In genomic region chr6:102833151-102833550, GRCm38 (mm10) we compare ENCODE assay signal across 15 mouse cellular contexts.
DNase-seq lines count a peak whose midpoint lies in the region; ATAC-seq and TF ChIP-seq lines count a peak whose summit lies in the region.
"Had no signal": no experiment of that assay in that cellular context is flagged by ENCODE, and none has a peak within 500 bp of the region (broad histone marks: within the 10 kb centered on the region; RNA-seq: fewer than 3 reads in every experiment).

No protein-coding gene starts in this region.

- H3K27ac ChIP-seq in hindbrain, embryonic 11.5 days (ENCODE audit: low read depth, low read length) = no peak overlapping the region
- no peak overlapping the region for H3K27ac ChIP-seq in hindbrain, embryonic 13.5 days
- no peak overlapping the region for H3K27ac ChIP-seq in forebrain, embryonic 11.5 days (ENCODE audit: low read depth, low read length)
- H3K27ac ChIP-seq in hindbrain, postnatal 0 days = no peak overlapping the region
- H3K27ac ChIP-seq: neural tube, embryonic 15.5 days had no signal

- 12% methylated on average over 2 of the region's 2 CpGs for WGBS in hindbrain, embryonic 11.5 days
- WGBS in hindbrain, embryonic 13.5 days = 10% methylated on average over 2 of the region's 2 CpGs
- WGBS in forebrain, embryonic 11.5 days = 7% methylated on average over 2 of the region's 2 CpGs
- WGBS in hindbrain, postnatal 0 days = 12% methylated on average over 2 of the region's 2 CpGs

- DNase-seq in hindbrain, embryonic 11.5 days (ENCODE audit: low spot score) = peak; percentile 38
- DNase-seq in forebrain, embryonic 11.5 days (ENCODE audit: low spot score) = peak; percentile 55
- peak; percentile 61 for DNase-seq in hindbrain, postnatal 0 days (ENCODE audit: low spot score)
- DNase-seq in retina, embryonic 14.5 days (ENCODE audit: low spot score) = peak; percentile 13
- no peak for DNase-seq in gastrocnemius, adult 18-20 months (ENCODE audit: low spot score)
- DNase-seq in frontal cortex, postnatal 36 days (ENCODE audit: low spot score in 2 of 2) = no peak
- DNase-seq in lung, adult 18-20 months = no peak
- DNase-seq: adrenal gland, adult 8-10 months; heart, adult 11 months; right cerebral cortex, postnatal 14 days; thymus, adult 18-20 months had no signal

- no peak for TF ChIP-seq CTCF in hindbrain, postnatal 0 days (IDR thresholded peaks at IDR 0.05; ENCODE audit: low read depth)

- H3K4me3 ChIP-seq in hindbrain, embryonic 11.5 days (ENCODE audit: low read depth, low read length) = no peak overlapping the region
- no peak overlapping the region for H3K4me3 ChIP-seq in hindbrain, embryonic 13.5 days
- no peak overlapping the region for H3K4me3 ChIP-seq in forebrain, embryonic 11.5 days (ENCODE audit: low read depth, low read length)
- no peak overlapping the region for H3K4me3 ChIP-seq in hindbrain, postnatal 0 days (ENCODE audit: low read length)
- H3K4me3 ChIP-seq: neural tube, embryonic 15.5 days had no signal

- no peaks in the 10 kb centered on the region for H3K9me3 ChIP-seq in hindbrain, embryonic 11.5 days (ENCODE audit: control insufficient read depth, low read length)
- H3K9me3 ChIP-seq in hindbrain, embryonic 13.5 days = no peaks in the 10 kb centered on the region
- H3K9me3 ChIP-seq in forebrain, embryonic 11.5 days (ENCODE audit: control insufficient read depth, low read length) = no peaks in the 10 kb centered on the region
- H3K9me3 ChIP-seq in hindbrain, postnatal 0 days (ENCODE audit: low read length) = no peaks in the 10 kb centered on the region
- H3K9me3 ChIP-seq: neural tube, embryonic 15.5 days had no signal

- H3K36me3 ChIP-seq in hindbrain, embryonic 11.5 days (ENCODE audit: control insufficient read depth, insufficient read depth, low read length) = no peaks in the 10 kb centered on the region
- no peaks in the 10 kb centered on the region for H3K36me3 ChIP-seq in hindbrain, embryonic 13.5 days
- no peaks in the 10 kb centered on the region for H3K36me3 ChIP-seq in forebrain, embryonic 11.5 days (ENCODE audit: control insufficient read depth, insufficient read depth, low read length)
- H3K36me3 ChIP-seq in hindbrain, postnatal 0 days (ENCODE audit: insufficient read depth, low read length) = no peaks in the 10 kb centered on the region
- H3K36me3 ChIP-seq: neural tube, embryonic 15.5 days had no signal

- no peak overlapping the region for H3K9ac ChIP-seq in hindbrain, embryonic 11.5 days (ENCODE audit: low read depth, low read length)
- H3K9ac ChIP-seq in hindbrain, embryonic 13.5 days = no peak overlapping the region
- no peak overlapping the region for H3K9ac ChIP-seq in forebrain, embryonic 11.5 days (ENCODE audit: low read length)
- H3K9ac ChIP-seq in hindbrain, postnatal 0 days (replicated peaks; ENCODE audit: low read length) = no peak overlapping the region
- H3K9ac ChIP-seq: neural tube, embryonic 15.5 days had no signal

- peak; percentile 45 for ATAC-seq in hindbrain, embryonic 11.5 days (ENCODE audit: low FRiP score)
- ATAC-seq in hindbrain, embryonic 13.5 days (ENCODE audit: low FRiP score) = no peak
- peak; percentile 83 for ATAC-seq in forebrain, embryonic 11.5 days (replicated peaks; ENCODE audit: low FRiP score)
- peak; percentile 47; the same call in 1 of the 2 replicates for ATAC-seq in hindbrain, postnatal 0 days
- ATAC-seq: inflammation-experienced regulatory T-cells, adult 6 months; lung, postnatal 0 days had no signal

- no peaks in the 10 kb centered on the region for H3K4me1 ChIP-seq in hindbrain, embryonic 11.5 days (replicated peaks; ENCODE audit: control insufficient read depth, insufficient read depth, low read length)
- H3K4me1 ChIP-seq in hindbrain, embryonic 13.5 days (replicated peaks) = no peaks in the 10 kb centered on the region
- 0 out of 2 replicates have a peak, but pooled peaks cover 3% of the 10 kb centered on the region for H3K4me1 ChIP-seq in forebrain, embryonic 11.5 days (replicated peaks; ENCODE audit: control insufficient read depth, insufficient read depth, low read length)
- H3K4me1 ChIP-seq in hindbrain, postnatal 0 days (ENCODE audit: insufficient read depth, low read length) = no peaks in the 10 kb centered on the region
- H3K4me1 ChIP-seq: neural tube, embryonic 15.5 days had no signal

- no peak overlapping the region for H3K4me2 ChIP-seq in hindbrain, embryonic 11.5 days (replicated peaks; ENCODE audit: low read depth, low read length)
- no peak overlapping the region for H3K4me2 ChIP-seq in hindbrain, embryonic 13.5 days
- H3K4me2 ChIP-seq in forebrain, embryonic 11.5 days (ENCODE audit: low read depth, low read length, severe bottlenecking) = no peak overlapping the region
- H3K4me2 ChIP-seq in hindbrain, postnatal 0 days (ENCODE audit: low read depth, low read length) = no peak overlapping the region
- H3K4me2 ChIP-seq: neural tube, embryonic 15.5 days had no signal

- no peaks in the 10 kb centered on the region for H3K27me3 ChIP-seq in hindbrain, embryonic 11.5 days (ENCODE audit: control insufficient read depth, insufficient read depth, low read length)
- H3K27me3 ChIP-seq in hindbrain, embryonic 13.5 days = no peaks in the 10 kb centered on the region
- H3K27me3 ChIP-seq in forebrain, embryonic 11.5 days (ENCODE audit: control insufficient read depth, insufficient read depth, low read length) = no peaks in the 10 kb centered on the region
- no peaks in the 10 kb centered on the region for H3K27me3 ChIP-seq in hindbrain, postnatal 0 days (ENCODE audit: insufficient read depth, low read length)
- H3K27me3 ChIP-seq: neural tube, embryonic 15.5 days had no signal

Comparison
In these comparisons a context has a peak if more than half of its experiments do, and no peak if none do; other contexts are left out.
1. DNase-seq: peak in hindbrain, embryonic 11.5 days (single experiment), forebrain, embryonic 11.5 days (single experiment), hindbrain, postnatal 0 days (single experiment) and retina, embryonic 14.5 days (single experiment); none in gastrocnemius, adult 18-20 months (single experiment), frontal cortex, postnatal 36 days (0 of 2) and lung, adult 18-20 months (0 of 2).